Mouse (Mus musculus): Measurements from ENCODE around the gene Riok2. TPM values are rescaled to one million over a fixed set of nuclear protein-coding genes. Genes with fewer than 3 reads are reported as not detected.

Gene Riok2
- total and polyA plus RNA-seq, 3 experiments: 10.4 to 15.7 (median 14.0) TPM

DNA sequence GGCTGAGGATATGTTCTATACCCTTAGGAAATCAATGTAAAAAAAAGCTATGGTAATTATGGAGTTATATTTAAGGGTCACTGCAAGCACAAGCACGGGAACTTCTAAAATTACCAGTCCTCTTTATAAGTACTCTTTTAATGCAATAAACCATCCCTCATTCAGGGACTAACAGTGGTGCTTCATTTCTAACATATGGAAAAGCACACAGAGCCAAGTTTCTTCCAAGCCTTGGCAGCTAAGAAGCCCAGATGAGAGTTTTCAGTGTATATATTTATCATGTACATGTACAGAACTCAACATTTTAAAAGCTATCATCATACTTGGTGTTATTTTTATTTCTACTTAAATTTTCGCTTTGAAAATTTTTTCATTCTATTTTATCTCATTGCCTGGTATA, 54.8 kb downstream of the Riok2 start:
- Histone ChIP-seq H3K36me3 (ENCODE audit: control insufficient read depth, insufficient read depth, low read length) (no peaks in the 10 kb centered on the region), H3K4me1 (ENCODE audit: control insufficient read depth, insufficient read depth, low read length) (no peaks in the 10 kb centered on the region), H3K27ac (no peak overlapping the region), H3K79me2 (replicated peaks; ENCODE audit: control insufficient read depth, insufficient read depth, low read length) (no peaks in the 10 kb centered on the region), H3K4me3 (no peak overlapping the region), H3K9ac (ENCODE audit: low read depth, low read length) (no peak overlapping the region), H3K27me3 (ENCODE audit: control insufficient read depth, insufficient read depth, low read length) (no peaks in the 10 kb centered on the region)
- 67% methylated on average over 2 of the region's 2 CpGs for WGBS
- TF ChIP-seq POLR2A (IDR thresholded peaks at IDR 0.05; ENCODE audit: insufficient read depth, low read depth, low read length): no peak
- TF ChIP-seq CTCF (IDR thresholded peaks at IDR 0.05): no peak
- DNase-seq: no peak
- intact Hi-C loops (cut with DNase I): no loop called here

DNA sequence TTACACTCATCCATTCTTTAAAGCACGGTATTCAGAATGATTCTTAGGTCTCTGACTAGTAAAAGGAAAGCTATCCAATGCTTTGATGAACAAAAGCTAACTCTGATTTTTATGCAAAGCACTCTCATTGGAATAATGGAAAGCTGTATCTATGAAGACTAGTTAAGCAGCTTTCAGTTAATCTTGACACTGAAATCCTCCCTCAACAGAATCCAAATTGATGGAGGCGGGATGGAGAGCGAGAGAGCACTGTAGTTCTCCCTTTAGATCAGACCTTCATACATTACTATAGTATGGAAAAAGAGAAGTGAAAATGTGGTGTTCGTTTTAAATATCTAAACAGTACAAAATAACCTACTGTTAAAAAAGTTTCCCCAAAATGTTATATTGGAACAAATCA, 59.6 kb downstream of the Riok2 start:
- no peaks in the 10 kb centered on the region for H3K79me2 ChIP-seq (replicated peaks; ENCODE audit: control insufficient read depth, insufficient read depth, low read length)
- no peak overlapping the region for H3K4me3 ChIP-seq
- TF ChIP-seq POLR2A (IDR thresholded peaks at IDR 0.05; ENCODE audit: insufficient read depth, low read depth, low read length): no peak
- H3K36me3 ChIP-seq (ENCODE audit: control insufficient read depth, insufficient read depth, low read length): no peaks in the 10 kb centered on the region
- no peak overlapping the region for H3K9ac ChIP-seq (ENCODE audit: low read depth, low read length)
- no peaks in the 10 kb centered on the region for H3K27me3 ChIP-seq (ENCODE audit: control insufficient read depth, insufficient read depth, low read length)
- H3K4me1 ChIP-seq (ENCODE audit: control insufficient read depth, insufficient read depth, low read length): no peaks in the 10 kb centered on the region
- DNase-seq: no peak
- WGBS: 77% methylated on average over 4 of the region's 4 CpGs
- intact Hi-C loops (cut with DNase I): no loop called here
- no peak overlapping the region for H3K27ac ChIP-seq

DNA sequence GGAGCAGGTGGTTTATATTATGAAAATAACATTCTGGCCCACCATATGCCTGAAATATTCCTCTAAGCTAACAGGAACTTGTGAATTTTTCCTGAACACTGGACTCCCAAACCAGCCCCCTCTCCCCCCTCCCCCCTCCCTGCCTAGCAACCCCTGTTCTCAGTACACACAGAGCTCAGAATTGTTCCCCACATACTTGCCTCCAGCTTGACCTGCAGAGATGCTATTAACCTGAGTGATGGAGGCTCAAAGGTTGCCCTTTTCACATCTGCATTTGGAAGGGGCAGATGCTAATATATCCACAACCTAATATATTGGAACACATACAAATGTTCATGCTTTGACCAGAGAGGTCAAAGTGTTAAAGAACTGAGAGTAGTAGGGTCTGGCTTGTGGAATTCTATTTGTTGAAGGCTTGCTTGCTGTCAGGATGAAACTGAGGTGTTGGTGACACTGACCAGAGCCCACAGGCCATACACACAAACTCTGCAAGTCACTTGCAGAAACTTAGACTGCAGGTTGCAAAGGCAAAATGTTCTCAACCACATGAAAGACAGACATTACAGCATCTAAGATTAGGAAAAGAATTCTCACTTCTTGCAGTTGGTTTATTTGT, 64.6 kb downstream of the Riok2 start:
- no peaks in the 10 kb centered on the region for H3K36me3 ChIP-seq (ENCODE audit: control insufficient read depth, insufficient read depth, low read length)
- no peak for DNase-seq
- intact Hi-C loops (cut with DNase I): no loop called here
- no peak overlapping the region for H3K27ac ChIP-seq
- no peak overlapping the region for H3K4me3 ChIP-seq
- no peak overlapping the region for H3K9ac ChIP-seq (ENCODE audit: low read depth, low read length)
- H3K79me2 ChIP-seq (replicated peaks; ENCODE audit: control insufficient read depth, insufficient read depth, low read length): no peaks in the 10 kb centered on the region
- no peaks in the 10 kb centered on the region for H3K4me1 ChIP-seq (ENCODE audit: control insufficient read depth, insufficient read depth, low read length)
- no peaks in the 10 kb centered on the region for H3K27me3 ChIP-seq (ENCODE audit: control insufficient read depth, insufficient read depth, low read length)
- no peak for TF ChIP-seq CTCF (IDR thresholded peaks at IDR 0.05)
- no peak for TF ChIP-seq EP300 (IDR thresholded peaks at IDR 0.05; ENCODE audit: insufficient read depth, low read depth, low read length)
- TF ChIP-seq POLR2A (IDR thresholded peaks at IDR 0.05; ENCODE audit: insufficient read depth, low read depth, low read length): no peak

DNA sequence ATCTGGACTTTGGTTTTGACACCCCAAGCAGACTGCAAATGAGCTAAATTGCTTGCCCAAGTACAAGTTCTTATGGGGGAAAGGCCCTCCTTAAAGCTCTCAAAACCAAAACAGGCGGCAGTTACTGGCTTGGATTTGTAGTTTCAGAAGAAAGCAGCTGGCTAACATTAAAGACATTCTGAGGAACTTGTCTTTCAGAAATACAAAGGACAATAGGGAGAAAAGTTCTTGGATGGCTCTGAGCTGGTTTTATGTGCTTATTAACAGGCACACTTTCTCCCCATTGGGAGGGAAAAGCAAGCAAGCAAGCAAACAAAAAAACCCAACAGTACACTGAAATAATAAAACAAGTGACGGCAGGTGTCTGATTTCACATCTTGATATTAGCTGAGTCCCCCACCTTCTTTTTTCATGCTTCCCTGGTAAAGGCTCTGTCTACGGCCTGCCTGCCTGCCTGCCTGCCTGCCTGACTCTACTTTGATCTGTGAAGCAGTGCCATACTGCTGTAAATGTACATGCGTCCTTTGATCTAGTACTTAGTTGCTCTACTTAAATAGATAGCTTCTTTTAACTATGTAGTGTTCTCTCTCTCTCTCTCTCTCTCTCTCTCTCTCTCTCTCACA, 67.9 kb downstream of the Riok2 start:
- TF ChIP-seq CTCF (IDR thresholded peaks at IDR 0.05) (no peak), POLR2A (IDR thresholded peaks at IDR 0.05; ENCODE audit: insufficient read depth, low read depth, low read length) (no peak), EP300 (IDR thresholded peaks at IDR 0.05; ENCODE audit: insufficient read depth, low read depth, low read length) (no peak)
- intact Hi-C loops (cut with DNase I): no loop called here
- 77% methylated on average over 4 of the region's 4 CpGs for WGBS

DNA sequence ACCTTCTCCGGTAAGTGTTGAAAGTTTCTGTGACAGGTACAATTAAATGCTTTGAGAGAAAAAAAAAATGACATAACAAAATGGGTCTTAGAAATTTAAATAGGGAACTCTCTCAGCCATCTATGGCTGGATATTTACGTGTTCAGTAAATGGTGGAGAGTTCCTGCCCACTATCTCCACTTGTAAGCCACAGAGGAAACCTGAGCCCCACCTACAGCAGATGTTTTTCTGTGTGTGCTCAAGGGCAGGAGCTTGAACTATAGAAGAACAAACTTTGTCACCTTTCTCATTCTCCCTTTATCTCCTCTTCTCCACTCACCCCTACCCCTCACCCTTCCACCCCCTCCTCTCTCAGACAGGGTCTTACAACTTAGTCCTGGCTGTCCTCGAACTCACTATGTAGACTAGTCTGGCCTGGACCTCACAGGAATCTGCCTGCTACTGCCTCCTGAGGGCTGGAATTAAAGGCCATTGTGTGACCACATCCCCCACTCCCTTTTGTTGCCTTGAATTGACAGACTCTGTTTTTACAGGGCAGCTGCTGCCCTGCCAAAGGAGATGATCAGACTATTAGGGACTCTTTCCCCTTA, 70.3 kb downstream of the Riok2 start:
- Histone ChIP-seq H3K4me1 (ENCODE audit: control insufficient read depth, insufficient read depth, low read length) (no peaks in the 10 kb centered on the region), H3K4me3 (no peak overlapping the region), H3K36me3 (ENCODE audit: control insufficient read depth, insufficient read depth, low read length) (no peaks in the 10 kb centered on the region), H3K27me3 (ENCODE audit: control insufficient read depth, insufficient read depth, low read length) (no peaks in the 10 kb centered on the region), H3K9ac (ENCODE audit: low read depth, low read length) (no peak overlapping the region), H3K27ac (no peak overlapping the region), H3K79me2 (replicated peaks; ENCODE audit: control insufficient read depth, insufficient read depth, low read length) (no peaks in the 10 kb centered on the region)
- WGBS: 73% methylated on average over 3 of the region's 3 CpGs
- intact Hi-C loops (cut with DNase I): no loop called here
- no peak for DNase-seq
- no peak for TF ChIP-seq CTCF (IDR thresholded peaks at IDR 0.05)
- TF ChIP-seq POLR2A (IDR thresholded peaks at IDR 0.05; ENCODE audit: insufficient read depth, low read depth, low read length): no peak
- no peak for TF ChIP-seq EP300 (IDR thresholded peaks at IDR 0.05; ENCODE audit: insufficient read depth, low read depth, low read length)

More for the DNA sequence above, 67.9 kb downstream of the Riok2 start:
- Histone ChIP-seq H3K9ac (ENCODE audit: low read depth, low read length) (no peak overlapping the region), H3K27me3 (ENCODE audit: control insufficient read depth, insufficient read depth, low read length) (no peaks in the 10 kb centered on the region), H3K27ac (no peak overlapping the region), H3K4me1 (ENCODE audit: control insufficient read depth, insufficient read depth, low read length) (no peaks in the 10 kb centered on the region), H3K79me2 (replicated peaks; ENCODE audit: control insufficient read depth, insufficient read depth, low read length) (no peaks in the 10 kb centered on the region), H3K4me3 (no peak overlapping the region), H3K36me3 (ENCODE audit: control insufficient read depth, insufficient read depth, low read length) (no peaks in the 10 kb centered on the region)
- no peak for DNase-seq

Other genes starting within 250 kb of the Riok2 start
- gene Lix1, start 28.4 kb downstream of the Riok2 start, total RNA-seq (2021): 1 to 10 TPM; 6.2 to 7.0 TPM
- 1.7 and 2.8 TPM in 2 replicates for gene Lix1, start 28.4 kb downstream of the Riok2 start, polyA plus RNA-seq (2012; rRNA removed)